Comparison of ENCODE assay signal across 16 mouse cellular contexts in the genomic region with DNA sequence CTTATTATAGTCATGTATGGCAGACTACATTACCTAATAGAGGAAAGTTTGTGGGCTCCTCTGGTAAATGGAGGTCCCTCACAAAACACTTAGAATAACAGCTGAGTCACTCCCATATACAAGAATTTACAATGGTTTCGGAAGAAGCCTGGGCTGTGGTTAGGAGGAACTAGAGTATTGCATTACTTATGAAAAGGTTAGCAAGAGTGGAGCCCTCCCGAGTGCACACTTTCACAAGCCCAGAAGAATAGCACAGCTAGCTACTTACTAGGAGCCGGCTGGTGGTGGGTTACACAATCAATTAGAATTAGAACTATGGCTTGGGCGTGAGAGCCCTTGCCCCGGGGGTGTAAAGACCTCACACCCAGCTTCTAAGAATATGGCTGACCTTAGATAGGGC.
DNase-seq lines count a peak whose midpoint lies in the region; ATAC-seq and TF ChIP-seq lines count a peak whose summit lies in the region.
"Had no signal": no experiment of that assay in that cellular context is flagged by ENCODE, and none has a peak within 500 bp of the region (broad histone marks: within the 10 kb centered on the region; RNA-seq: fewer than 3 reads in every experiment).

No protein-coding gene starts in this region.

- no peak overlapping the region for H3K4me3 ChIP-seq in thymus, adult 2 months (ENCODE audit: control insufficient read depth, insufficient read depth, low read length)
- no peak overlapping the region for H3K4me3 ChIP-seq in bone marrow, adult 2 months (replicated peaks; ENCODE audit: control insufficient read depth, low read depth, low read length)
- no peak overlapping the region for H3K4me3 ChIP-seq in macrophage (ENCODE audit: inconsistent target)
- H3K4me3 ChIP-seq in midbrain, postnatal 0 days (ENCODE audit: low read depth, low read length) = no peak overlapping the region
- H3K4me3 ChIP-seq: forebrain, embryonic 15.5 days; gastrocnemius, adult 2 months; limb, embryonic 13.5 days; neural tube, embryonic 12.5 days had no signal

- H3K36me3 ChIP-seq in thymus, adult 2 months (ENCODE audit: control insufficient read depth, insufficient read depth, low read length) = no peaks in the 10 kb centered on the region
- no peaks in the 10 kb centered on the region for H3K36me3 ChIP-seq in macrophage (ENCODE audit: inconsistent target)
- no peaks in the 10 kb centered on the region for H3K36me3 ChIP-seq in midbrain, postnatal 0 days (ENCODE audit: insufficient read depth, low read length)
- H3K36me3 ChIP-seq: forebrain, embryonic 15.5 days; neural tube, embryonic 12.5 days had no signal

- WGBS in thymus, adult 2 months = 22% methylated on average over 5 of the region's 5 CpGs
- 6% methylated on average over 5 of the region's 5 CpGs for WGBS in bone marrow, adult 2 months
- 6% methylated on average over 5 of the region's 5 CpGs for WGBS in macrophage (ENCODE audit: missing documents)
- 76% methylated on average over 5 of the region's 5 CpGs for WGBS in midbrain, postnatal 0 days

- H3K9ac ChIP-seq in midbrain, postnatal 0 days (replicated peaks; ENCODE audit: low read length, poor library complexity, severe bottlenecking) = no peak overlapping the region
- H3K9ac ChIP-seq: forebrain, embryonic 15.5 days; limb, embryonic 13.5 days; neural tube, embryonic 12.5 days had no signal

- no peak overlapping the region for H3K4me2 ChIP-seq in midbrain, postnatal 0 days (ENCODE audit: low read depth, low read length, poor library complexity, severe bottlenecking)
- H3K4me2 ChIP-seq: forebrain, embryonic 15.5 days; limb, embryonic 13.5 days; neural tube, embryonic 12.5 days had no signal

- no peak for TF ChIP-seq POLR2A in thymus, adult 2 months (IDR thresholded peaks at IDR 0.05; ENCODE audit: control insufficient read depth, extremely low read depth, insufficient read depth, low read length, poor library complexity)
- no peak for TF ChIP-seq POLR2A in bone marrow, adult 2 months (IDR thresholded peaks at IDR 0.05; ENCODE audit: borderline replicate concordance, control insufficient read depth, low read depth, low read length)

- no peaks in the 10 kb centered on the region for H3K4me1 ChIP-seq in thymus, adult 2 months (replicated peaks; ENCODE audit: control insufficient read depth, insufficient read depth, low read length)
- H3K4me1 ChIP-seq in bone marrow, adult 2 months (ENCODE audit: control insufficient read depth, insufficient read depth, low read length) = no peaks in the 10 kb centered on the region; the same call in 1 of the 2 replicates
- no peaks in the 10 kb centered on the region for H3K4me1 ChIP-seq in midbrain, postnatal 0 days (ENCODE audit: insufficient read depth, low read length)
- H3K4me1 ChIP-seq: neural tube, embryonic 12.5 days had no signal

- no peaks in the 10 kb centered on the region for H3K27me3 ChIP-seq in thymus, adult 2 months (ENCODE audit: control insufficient read depth, insufficient read depth, low read length)
- no peaks in the 10 kb centered on the region for H3K27me3 ChIP-seq in midbrain, postnatal 0 days (ENCODE audit: insufficient read depth, low read length)
- H3K27me3 ChIP-seq: forebrain, embryonic 15.5 days; limb, embryonic 13.5 days; neural tube, embryonic 12.5 days had no signal

- TF ChIP-seq CTCF in thymus, adult 2 months (IDR thresholded peaks at IDR 0.05; ENCODE audit: borderline replicate concordance, control insufficient read depth, extremely low read depth, insufficient read depth, low read length, poor library complexity) = no peak
- no peak for TF ChIP-seq CTCF in bone marrow, adult 2 months (IDR thresholded peaks at IDR 0.05; ENCODE audit: control insufficient read depth, insufficient read depth, low read length)
- TF ChIP-seq CTCF in midbrain, postnatal 0 days (IDR thresholded peaks at IDR 0.05) = no peak

- H3K27ac ChIP-seq in thymus, adult 2 months (ENCODE audit: control insufficient read depth, insufficient read depth, low read length) = peak overlapping the region; percentile 38; the same call in 1 of the 2 replicates
- peak overlapping the region; percentile 45 for H3K27ac ChIP-seq in bone marrow, adult 2 months (ENCODE audit: control insufficient read depth, insufficient read depth, low read depth, low read length, poor library complexity)
- 0 out of 2 replicates have a peak overlapping the region, but pooled peaks have one; percentile 7 for H3K27ac ChIP-seq in macrophage
- H3K27ac ChIP-seq in midbrain, postnatal 0 days (ENCODE audit: low read depth, low read length) = no peak overlapping the region
- H3K27ac ChIP-seq: forebrain, embryonic 15.5 days; gastrocnemius, adult 2 months; limb, embryonic 13.5 days; neural tube, embryonic 12.5 days had no signal

- no peaks in the 10 kb centered on the region for H3K9me3 ChIP-seq in midbrain, postnatal 0 days (ENCODE audit: low read length)
- H3K9me3 ChIP-seq: forebrain, embryonic 15.5 days; limb, embryonic 13.5 days; neural tube, embryonic 12.5 days had no signal

- ATAC-seq in midbrain, postnatal 0 days (ENCODE audit: low FRiP score) = no peak
- ATAC-seq: forebrain, embryonic 15.5 days had no signal

- no peaks in the 10 kb centered on the region for H3K79me2 ChIP-seq in macrophage (ENCODE audit: inconsistent target)

- DNase-seq in thymus, adult 2 months = no peak
- no peak for DNase-seq in thymus, postnatal 0 days (ENCODE audit: low spot score)
- no peak for DNase-seq in midbrain, postnatal 0 days (ENCODE audit: low spot score)
- no peak for DNase-seq in embryo, embryonic 9.5 days (ENCODE audit: extremely low spot score)
- no peak for DNase-seq in frontal cortex, postnatal 36 days (ENCODE audit: low spot score in 2 of 2)
- DNase-seq: adrenal gland, adult 2 months; cerebellum, adult 2 months; gastrocnemius, adult 2 months; heart, postnatal 14 days; kidney, adult 2 months; midbrain, embryonic 14.5 days had no signal
